Mouse (Mus musculus): ENCODE data around the gene Pfkp.

DNA sequence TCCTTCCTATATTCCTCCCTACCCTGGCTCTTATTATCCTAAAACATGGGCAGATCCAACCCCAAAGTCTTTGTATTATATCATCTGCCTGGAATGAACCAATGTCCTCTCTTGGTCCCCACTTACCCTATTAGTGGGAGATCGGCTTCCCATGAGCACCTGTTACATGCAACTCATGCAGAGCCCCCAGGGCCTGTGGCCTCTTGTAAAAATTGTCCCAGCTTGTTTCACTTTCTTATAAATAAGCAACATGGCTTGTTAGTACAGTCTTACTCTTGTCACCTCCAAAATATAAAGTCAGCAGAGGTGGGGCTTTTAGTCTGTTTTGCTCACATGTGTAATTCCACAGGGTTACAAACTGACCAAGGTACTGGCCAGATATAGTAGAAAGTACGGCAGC lies 46.9 kb downstream of the Pfkp start:
- TF ChIP-seq ZC3H11A (IDR thresholded peaks at IDR 0.05; ENCODE audit: borderline replicate concordance, low read depth, low read length) (no peak), CHD2 (IDR thresholded peaks at IDR 0.05; ENCODE audit: low read depth, low read length) (no peak)
